ENCODE assay signal across 13 mouse cellular contexts in genomic region chr6:95699326-95699725, GRCm38 (mm10).
"Had no signal": no experiment of that assay in that cellular context is flagged by ENCODE, and none has a peak within 500 bp of the region (broad histone marks: within the 10 kb centered on the region; RNA-seq: fewer than 3 reads in every experiment).

No protein-coding gene starts in this region.

- H3K36me3 ChIP-seq: limb, embryonic 12.5 days; midbrain, embryonic 13.5 days had no signal

- H3K9me3 ChIP-seq: limb, embryonic 12.5 days; midbrain, embryonic 13.5 days had no signal

- ATAC-seq: liver, postnatal 0 days had no signal

- H3K9ac ChIP-seq: limb, embryonic 12.5 days; liver, embryonic 14.5 days; liver, postnatal 0 days; lung, embryonic 14.5 days; midbrain, embryonic 13.5 days had no signal

- DNase-seq: kidney, postnatal 25 days; layer of hippocampus, adult 9-11 months; liver; liver, postnatal 0 days; lung, embryonic 14.5 days; thymus, adult 18-20 months; thymus, postnatal 36 days had no signal

- H3K27ac ChIP-seq: kidney, postnatal 0 days; layer of hippocampus, adult 2 months; limb, embryonic 12.5 days; liver, embryonic 14.5 days; macrophage; midbrain, embryonic 13.5 days had no signal

- H3K4me3 ChIP-seq: layer of hippocampus, adult 2 months; limb, embryonic 12.5 days; midbrain, embryonic 13.5 days had no signal

- H3K4me2 ChIP-seq: limb, embryonic 12.5 days; lung, embryonic 14.5 days; midbrain, embryonic 13.5 days had no signal

- H3K27me3 ChIP-seq: limb, embryonic 12.5 days; midbrain, embryonic 13.5 days had no signal
